Comparison of ENCODE assay signal across 9 mouse cellular contexts in the genomic region with DNA sequence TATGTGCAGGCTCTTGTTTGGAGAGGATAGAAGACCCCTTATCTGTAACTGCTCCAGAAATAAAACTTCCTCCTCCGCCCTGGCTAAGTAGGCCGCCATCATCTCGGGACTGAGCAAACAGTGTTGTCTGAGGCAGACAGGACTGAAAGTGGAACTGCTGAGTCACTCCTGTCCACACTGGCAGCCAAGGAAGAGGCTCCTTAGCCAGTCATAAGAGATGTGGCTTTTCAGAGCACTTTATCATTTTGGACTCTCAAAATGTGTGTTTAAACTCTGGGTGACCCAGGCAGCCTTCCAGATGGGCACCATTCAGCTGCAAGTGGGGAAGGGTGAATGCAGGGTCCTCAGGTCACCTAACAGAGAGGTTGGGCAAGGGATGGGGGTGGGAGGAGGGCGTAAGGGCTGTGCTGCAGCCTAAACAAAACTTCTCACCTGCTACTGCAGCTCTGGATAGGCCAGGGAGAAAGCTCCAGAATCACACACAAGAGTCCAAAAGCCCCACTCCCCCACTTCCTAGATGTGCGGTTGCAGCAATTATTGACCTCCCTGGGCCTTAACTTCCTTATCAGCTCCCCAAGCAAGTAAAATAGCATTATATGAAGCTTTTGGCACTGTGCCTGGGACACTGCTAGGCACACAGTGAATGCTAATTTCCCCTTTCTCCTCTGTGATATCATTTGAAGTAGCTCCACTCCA.
DNase-seq lines count a peak whose midpoint lies in the region; ATAC-seq lines count a peak whose summit lies in the region.
"Had no signal": no experiment of that assay in that cellular context is flagged by ENCODE, and none has a peak within 500 bp of the region (broad histone marks: within the 10 kb centered on the region; RNA-seq: fewer than 3 reads in every experiment).

No protein-coding gene starts in this region.

- ATAC-seq in liver, embryonic 12.5 days: peak; percentile 89
- no peak for ATAC-seq in hindbrain, embryonic 14.5 days (ENCODE audit: low FRiP score)

- H3K27me3 ChIP-seq in liver, embryonic 12.5 days (replicated peaks): no peaks in the 10 kb centered on the region
- no peaks in the 10 kb centered on the region for H3K27me3 ChIP-seq in hindbrain, embryonic 14.5 days (ENCODE audit: control insufficient read depth, insufficient read depth, low read length)

- H3K4me2 ChIP-seq in liver, embryonic 12.5 days: peak overlapping the region; percentile 39
- H3K4me2 ChIP-seq in hindbrain, embryonic 14.5 days (replicated peaks): no peak overlapping the region
- H3K4me2 ChIP-seq: embryonic facial prominence, embryonic 12.5 days had no signal

- peak; percentile 69 for DNase-seq in right cerebral cortex, adult 18-20 months
- no peak for DNase-seq in right cerebral cortex, postnatal 10 days (ENCODE audit: low spot score in 2 of 2)
- peak; percentile 84 for DNase-seq in brain, adult 2 months (ENCODE audit: low read depth, low spot score)
- peak; percentile 44 to 47 for DNase-seq in heart, postnatal 14 days
- DNase-seq in skeletal muscle tissue, adult 2 months (ENCODE audit: low read depth, low spot score): peak; percentile 60
- no peak for DNase-seq in hindbrain, embryonic 14.5 days (ENCODE audit: low spot score)
- no peak for DNase-seq in retina, postnatal 1 day

- H3K36me3 ChIP-seq in liver, embryonic 12.5 days: no peaks in the 10 kb centered on the region
- no peaks in the 10 kb centered on the region for H3K36me3 ChIP-seq in hindbrain, embryonic 14.5 days (replicated peaks; ENCODE audit: control insufficient read depth, insufficient read depth)
- H3K36me3 ChIP-seq: embryonic facial prominence, embryonic 12.5 days had no signal

- WGBS in liver, embryonic 12.5 days (ENCODE audit: insufficient replicate concordance): 8% methylated on average over 5 of the region's 5 CpGs
- 60% methylated on average over 5 of the region's 5 CpGs for WGBS in hindbrain, embryonic 14.5 days

- no peak overlapping the region for H3K9ac ChIP-seq in liver, embryonic 12.5 days
- H3K9ac ChIP-seq in hindbrain, embryonic 14.5 days: no peak overlapping the region
- H3K9ac ChIP-seq: embryonic facial prominence, embryonic 12.5 days had no signal

- no peak overlapping the region for H3K4me3 ChIP-seq in liver, embryonic 12.5 days
- no peak overlapping the region for H3K4me3 ChIP-seq in hindbrain, embryonic 14.5 days (replicated peaks; ENCODE audit: low read length)
- H3K4me3 ChIP-seq: embryonic facial prominence, embryonic 12.5 days had no signal

- H3K9me3 ChIP-seq in liver, embryonic 12.5 days (replicated peaks): no peaks in the 10 kb centered on the region
- no peaks in the 10 kb centered on the region for H3K9me3 ChIP-seq in hindbrain, embryonic 14.5 days (ENCODE audit: control insufficient read depth, low read length)
- H3K9me3 ChIP-seq: embryonic facial prominence, embryonic 12.5 days had no signal

- peaks cover 42% of the 10 kb centered on the region for H3K4me1 ChIP-seq in liver, embryonic 12.5 days
- H3K4me1 ChIP-seq in hindbrain, embryonic 14.5 days (replicated peaks; ENCODE audit: control insufficient read depth, insufficient read depth, low read length): no peaks in the 10 kb centered on the region

- intact Hi-C loops in heart, postnatal 14 days (cut with DNase I): loop anchor here (1.0 kb wide), 1 partner anchor 42 kb away; no protein-coding TSS in a partner anchor

- peak overlapping the region; percentile 80 for H3K27ac ChIP-seq in liver, embryonic 12.5 days
- no peak overlapping the region for H3K27ac ChIP-seq in hindbrain, embryonic 14.5 days
- H3K27ac ChIP-seq: embryonic facial prominence, embryonic 12.5 days had no signal

Comparison
In these comparisons a context has a peak if more than half of its experiments do, and no peak if none do; other contexts are left out.
1. DNase-seq: peak in right cerebral cortex, adult 18-20 months (single experiment), brain, adult 2 months (single experiment), heart, postnatal 14 days (2 of 2) and skeletal muscle tissue, adult 2 months (single experiment); none in right cerebral cortex, postnatal 10 days (0 of 2), hindbrain, embryonic 14.5 days (single experiment) and retina, postnatal 1 day (single experiment).